13 mouse cellular contexts compared by ENCODE assay signal in the genomic region with DNA sequence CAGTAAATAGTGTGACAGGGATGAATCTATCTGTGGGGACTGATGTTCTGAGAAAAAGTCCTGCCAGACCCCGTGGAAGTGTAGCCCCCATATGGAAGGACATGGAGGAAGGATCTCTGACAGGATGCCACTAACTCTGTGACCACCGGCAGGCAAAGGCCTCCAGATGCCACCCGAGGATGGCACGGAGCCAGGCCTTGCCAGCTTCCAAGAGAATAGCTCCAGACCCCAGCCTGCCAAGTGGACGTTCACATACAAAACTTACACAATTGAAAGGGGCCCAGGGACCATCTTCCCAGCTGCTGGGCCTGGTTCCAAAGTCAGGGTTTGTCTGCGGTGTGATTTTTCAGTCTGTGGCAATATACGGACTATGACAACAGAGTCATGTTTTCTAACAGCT.
DNase-seq lines count a peak whose midpoint lies in the region; ATAC-seq and TF ChIP-seq lines count a peak whose summit lies in the region.
"Had no signal": no experiment of that assay in that cellular context is flagged by ENCODE, and none has a peak within 500 bp of the region (broad histone marks: within the 10 kb centered on the region; RNA-seq: fewer than 3 reads in every experiment).

No protein-coding gene starts in this region.

- no peaks in the 10 kb centered on the region for H3K27me3 ChIP-seq in lung, embryonic 14.5 days (ENCODE audit: insufficient read depth, low read length)

- no peaks in the 10 kb centered on the region for H3K4me1 ChIP-seq in lung, embryonic 14.5 days (ENCODE audit: insufficient read depth)

- no peak overlapping the region for H3K9ac ChIP-seq in lung, embryonic 14.5 days
- H3K9ac ChIP-seq: forebrain, postnatal 0 days had no signal

- ATAC-seq in lung, embryonic 14.5 days (ENCODE audit: insufficient read depth), result no peak
- ATAC-seq: CD4-positive, CD25-positive, alpha-beta regulatory T cell, adult 4 months; forebrain, postnatal 0 days had no signal

- no peak overlapping the region for H3K4me3 ChIP-seq in lung, embryonic 14.5 days (ENCODE audit: low read depth, low read length)
- H3K4me3 ChIP-seq: heart, adult 2 months had no signal

- no peak for TF ChIP-seq CTCF in lung, embryonic 14.5 days (IDR thresholded peaks at IDR 0.05; ENCODE audit: low read depth)

- H3K36me3 ChIP-seq in lung, embryonic 14.5 days (ENCODE audit: insufficient read depth), result no peaks in the 10 kb centered on the region

- WGBS in lung, embryonic 14.5 days, result 58% methylated on average over 7 of the region's 7 CpGs

- H3K27ac ChIP-seq in lung, embryonic 14.5 days (ENCODE audit: low read depth), result no peak overlapping the region
- H3K27ac ChIP-seq: heart, adult 2 months; macrophage; stomach, postnatal 0 days had no signal

- DNase-seq in frontal cortex, postnatal 10 days (ENCODE audit: low spot score in 2 of 2), result peak; percentile 5 to 9
- DNase-seq in frontal cortex, adult 2 months (ENCODE audit: extremely low spot score in 1 of 2, low spot score in 1 of 2), result no peak
- peak; percentile 39 for DNase-seq in lung, embryonic 14.5 days
- no peak for DNase-seq in lung, postnatal 25 days (ENCODE audit: low spot score)
- peak; percentile 45 for DNase-seq in testis, postnatal 10 days (ENCODE audit: low spot score)
- no peak for DNase-seq in testis, postnatal 14 days (ENCODE audit: low spot score)
- no peak for DNase-seq in thymus, postnatal 36 days
- DNase-seq: forebrain, postnatal 0 days; heart, adult 2 months; kidney, adult 2 months had no signal

- H3K9me3 ChIP-seq in lung, embryonic 14.5 days (ENCODE audit: low read depth, low read length), result no peaks in the 10 kb centered on the region

- no peak overlapping the region for H3K4me2 ChIP-seq in lung, embryonic 14.5 days

Comparison
In these comparisons a context has a peak if more than half of its experiments do, and no peak if none do; other contexts are left out.
1. DNase-seq: peak in frontal cortex, postnatal 10 days (2 of 2), lung, embryonic 14.5 days (single experiment) and testis, postnatal 10 days (single experiment); none in frontal cortex, adult 2 months (0 of 2), lung, postnatal 25 days (single experiment), testis, postnatal 14 days (single experiment) and thymus, postnatal 36 days (0 of 2).